Mouse (Mus musculus) heart, adult 2 months (tissue): ENCODE data around the gene Ptpn12.

Experiments
- CTCF ChIP-seq: fragments of 200-600 bp; IDR thresholded peaks from 2 replicates; pipeline ENCODE4 v1.8.1; 2022; ENCODE audit warnings: antibody characterized with exemption, mild to moderate bottlenecking, moderate library complexity
- POLR2A ChIP-seq: fragments of 200-500 bp; IDR thresholded peaks from 2 replicates; pipeline ENCODE4 v1.6.1; 2011; ENCODE audit warnings: mild to moderate bottlenecking, low read depth, low read length, control low read depth; ENCODE audit not compliant: insufficient read depth

- TF ChIP-seq CTCF, result no peak
- no peak for TF ChIP-seq POLR2A
Observed at GRCm38 (mm10) chr5:21057217-21057616, 1.5 kb upstream of the Ptpn12 start.
